Comparison of ENCODE assay signal across 26 mouse cellular contexts in the genomic region with DNA sequence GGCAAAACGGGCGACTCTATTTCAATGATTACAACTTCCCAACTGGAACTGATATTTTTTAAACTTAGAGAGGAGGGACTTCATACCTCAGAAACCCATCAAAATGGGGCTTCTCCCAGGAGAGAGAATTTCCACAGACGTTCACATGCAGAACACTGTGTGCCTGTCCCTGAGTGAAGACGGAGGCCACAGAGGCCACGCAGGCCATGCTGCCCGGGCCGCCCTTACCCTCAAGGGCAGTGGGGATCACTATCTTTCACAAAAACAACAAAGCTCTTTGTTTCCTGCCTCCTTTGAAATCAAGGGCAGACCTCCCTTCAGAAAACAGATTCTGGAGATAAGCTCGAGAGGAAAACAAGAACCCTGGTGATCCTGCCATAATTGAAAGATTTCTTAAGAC.
DNase-seq lines count a peak whose midpoint lies in the region; ATAC-seq lines count a peak whose summit lies in the region.
"Had no signal": no experiment of that assay in that cellular context is flagged by ENCODE, and none has a peak within 500 bp of the region (broad histone marks: within the 10 kb centered on the region; RNA-seq: fewer than 3 reads in every experiment).

No protein-coding gene starts in this region.

- no peaks in the 10 kb centered on the region for H3K36me3 ChIP-seq in forebrain, embryonic 10.5 days (replicated peaks)
- no peaks in the 10 kb centered on the region for H3K36me3 ChIP-seq in forebrain, embryonic 15.5 days
- no peaks in the 10 kb centered on the region for H3K36me3 ChIP-seq in lung, embryonic 15.5 days
- H3K36me3 ChIP-seq in embryonic facial prominence, embryonic 13.5 days = no peaks in the 10 kb centered on the region
- H3K36me3 ChIP-seq: embryonic facial prominence, embryonic 15.5 days; heart, embryonic 13.5 days; hindbrain, embryonic 12.5 days; limb, embryonic 13.5 days; liver, embryonic 12.5 days had no signal

- no peak for ATAC-seq in forebrain, embryonic 15.5 days (replicated peaks)
- no peak for ATAC-seq in lung, embryonic 15.5 days (ENCODE audit: borderline replicate concordance, extremely low read depth, low FRiP score, low TSS enrichment)
- ATAC-seq in embryonic facial prominence, embryonic 13.5 days (ENCODE audit: insufficient number of reproducible peaks, insufficient read depth, low FRiP score, low TSS enrichment, low read depth) = no peak
- ATAC-seq: forebrain, embryonic 16.5 days; liver, embryonic 12.5 days had no signal

- H3K4me3 ChIP-seq in forebrain, embryonic 10.5 days = no peak overlapping the region
- H3K4me3 ChIP-seq in forebrain, embryonic 15.5 days = no peak overlapping the region
- H3K4me3 ChIP-seq in lung, embryonic 15.5 days = no peak overlapping the region
- H3K4me3 ChIP-seq in embryonic facial prominence, embryonic 13.5 days = no peak overlapping the region
- H3K4me3 ChIP-seq: embryonic facial prominence, embryonic 15.5 days; heart, embryonic 13.5 days; hindbrain, embryonic 12.5 days; limb, embryonic 13.5 days; liver, embryonic 12.5 days had no signal

- H3K27me3 ChIP-seq in forebrain, embryonic 10.5 days (ENCODE audit: poor library complexity, severe bottlenecking) = no peaks in the 10 kb centered on the region
- no peaks in the 10 kb centered on the region for H3K27me3 ChIP-seq in forebrain, embryonic 15.5 days
- H3K27me3 ChIP-seq in lung, embryonic 15.5 days = no peaks in the 10 kb centered on the region
- no peaks in the 10 kb centered on the region for H3K27me3 ChIP-seq in embryonic facial prominence, embryonic 13.5 days
- H3K27me3 ChIP-seq: embryonic facial prominence, embryonic 15.5 days; heart, embryonic 13.5 days; hindbrain, embryonic 12.5 days; limb, embryonic 13.5 days; liver, embryonic 12.5 days had no signal

- peaks cover 21% of the 10 kb centered on the region for H3K4me1 ChIP-seq in forebrain, embryonic 10.5 days
- no peaks in the 10 kb centered on the region for H3K4me1 ChIP-seq in forebrain, embryonic 15.5 days
- peaks cover 30% of the 10 kb centered on the region for H3K4me1 ChIP-seq in lung, embryonic 15.5 days
- peaks cover 35% of the 10 kb centered on the region for H3K4me1 ChIP-seq in embryonic facial prominence, embryonic 13.5 days
- H3K4me1 ChIP-seq: hindbrain, embryonic 12.5 days; liver, embryonic 12.5 days had no signal

- WGBS in forebrain, embryonic 10.5 days = 42% methylated on average over 8 of the region's 8 CpGs
- WGBS in forebrain, embryonic 15.5 days = 44% methylated on average over 8 of the region's 8 CpGs
- 40% methylated on average over 8 of the region's 8 CpGs for WGBS in lung, embryonic 15.5 days
- 19% methylated on average over 8 of the region's 8 CpGs for WGBS in embryonic facial prominence, embryonic 13.5 days

- 0 out of 2 replicates have a peak overlapping the region, but pooled peaks have one; percentile 20 for H3K27ac ChIP-seq in forebrain, embryonic 10.5 days
- no peak overlapping the region for H3K27ac ChIP-seq in forebrain, embryonic 15.5 days (replicated peaks)
- 0 out of 2 replicates have a peak overlapping the region, but pooled peaks have one; percentile 1 for H3K27ac ChIP-seq in lung, embryonic 15.5 days
- H3K27ac ChIP-seq in embryonic facial prominence, embryonic 13.5 days = peak overlapping the region; percentile 39; the same call in 1 of the 2 replicates
- H3K27ac ChIP-seq: embryonic facial prominence, embryonic 15.5 days; hindbrain, embryonic 12.5 days; limb, embryonic 13.5 days; liver, embryonic 12.5 days; stomach, postnatal 0 days had no signal

- DNase-seq in adrenal gland, adult (ENCODE audit: inconsistent age in 2 of 2, low spot score in 1 of 2) = peak; percentile 57 to 73
- no peak for DNase-seq in adrenal gland, adult 2 months
- no peak for DNase-seq in forebrain, embryonic 10.5 days (ENCODE audit: extremely low spot score, low spot score)
- no peak for DNase-seq in lung, adult 18-20 months
- no peak for DNase-seq in gastrocnemius, postnatal 4 days (ENCODE audit: low spot score in 2 of 2)
- DNase-seq: cerebellum, adult 8-10 months; cerebellum, postnatal 36 days; gastrocnemius, postnatal 10 days; heart, adult 11 months; heart, postnatal 14 days; kidney, adult 11 months; kidney, postnatal 10 days; lung, adult 2 months; lung, postnatal 4 days; midbrain, embryonic 14.5 days; thymus, postnatal 14 days had no signal

- H3K9ac ChIP-seq in forebrain, embryonic 15.5 days (replicated peaks) = no peak overlapping the region
- no peak overlapping the region for H3K9ac ChIP-seq in lung, embryonic 15.5 days
- H3K9ac ChIP-seq in embryonic facial prominence, embryonic 13.5 days = no peak overlapping the region
- H3K9ac ChIP-seq: embryonic facial prominence, embryonic 15.5 days; heart, embryonic 13.5 days; hindbrain, embryonic 12.5 days; limb, embryonic 13.5 days; liver, embryonic 12.5 days had no signal

- no peak overlapping the region for H3K4me2 ChIP-seq in forebrain, embryonic 15.5 days (replicated peaks)
- no peak overlapping the region for H3K4me2 ChIP-seq in lung, embryonic 15.5 days
- H3K4me2 ChIP-seq in embryonic facial prominence, embryonic 13.5 days = no peak overlapping the region
- H3K4me2 ChIP-seq: embryonic facial prominence, embryonic 15.5 days; heart, embryonic 13.5 days; hindbrain, embryonic 12.5 days; limb, embryonic 13.5 days; liver, embryonic 12.5 days had no signal

- H3K9me3 ChIP-seq in forebrain, embryonic 10.5 days = no peaks in the 10 kb centered on the region
- H3K9me3 ChIP-seq in forebrain, embryonic 15.5 days = no peaks in the 10 kb centered on the region
- H3K9me3 ChIP-seq in lung, embryonic 15.5 days = no peaks in the 10 kb centered on the region
- no peaks in the 10 kb centered on the region for H3K9me3 ChIP-seq in embryonic facial prominence, embryonic 13.5 days
- H3K9me3 ChIP-seq: embryonic facial prominence, embryonic 15.5 days; heart, embryonic 13.5 days; hindbrain, embryonic 12.5 days; limb, embryonic 13.5 days; liver, embryonic 12.5 days had no signal

Comparison
In these comparisons a context has a peak if more than half of its experiments do, and no peak if none do; other contexts are left out.
1. DNase-seq: peak in adrenal gland, adult (2 of 2); none in adrenal gland, adult 2 months (single experiment), forebrain, embryonic 10.5 days (single experiment), lung, adult 18-20 months (0 of 2) and gastrocnemius, postnatal 4 days (0 of 2).